Mouse (Mus musculus): ENCODE results near the gene Gc.

DNA sequence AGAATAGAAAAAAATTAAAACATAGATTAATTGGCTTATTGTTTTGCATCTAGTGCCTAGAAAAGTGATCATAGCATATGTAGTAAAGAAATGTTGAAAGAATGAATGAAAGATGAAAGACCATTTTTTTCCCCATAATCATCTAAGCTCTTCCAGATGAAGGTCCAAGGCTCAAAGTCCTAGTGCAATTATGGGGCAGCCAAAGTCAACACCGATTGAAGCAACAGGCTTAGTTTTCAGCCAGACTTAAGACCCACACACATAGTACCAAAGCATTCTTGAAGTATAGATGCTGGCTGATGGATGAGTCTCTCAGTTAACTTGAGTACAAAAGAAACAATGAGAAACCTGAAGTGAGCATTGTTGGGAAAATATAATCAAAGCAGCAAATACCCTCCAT, 9.3 kb upstream of the Gc start:
- TF ChIP-seq CTCF (IDR thresholded peaks at IDR 0.05; ENCODE audit: extremely low read depth, insufficient read depth, low read length) (no peak), POLR2A (IDR thresholded peaks at IDR 0.05; ENCODE audit: extremely low read depth, insufficient read depth, low read length) (no peak)

Data from cortical plate, adult 2 months (tissue).